ENCODE assay signal across 18 mouse cellular contexts in the genomic region with DNA sequence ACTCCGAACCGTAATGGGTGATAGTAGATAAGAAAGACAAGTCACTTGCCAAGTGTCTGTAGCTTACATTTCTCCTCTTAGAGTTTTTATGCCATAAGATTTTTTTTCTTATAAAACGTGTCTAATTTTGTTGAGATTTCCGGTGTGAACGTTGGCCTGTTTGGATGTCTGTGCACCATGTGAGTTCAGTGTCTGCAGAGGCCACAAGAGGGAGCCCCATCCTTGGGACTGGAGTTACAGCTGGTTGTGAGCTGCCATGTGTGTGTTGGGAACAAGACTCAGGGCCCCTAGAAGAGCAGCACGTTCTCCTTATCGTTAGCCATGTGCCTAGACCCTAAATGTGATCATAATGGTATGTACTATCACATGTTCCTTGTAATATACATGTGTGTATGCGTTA. TPM values are rescaled to one million over a fixed set of nuclear protein-coding genes. Genes with fewer than 3 reads are reported as not detected.
DNase-seq lines count a peak whose midpoint lies in the region; ATAC-seq and TF ChIP-seq lines count a peak whose summit lies in the region.
"Had no signal": no experiment of that assay in that cellular context is flagged by ENCODE, and none has a peak within 500 bp of the region (broad histone marks: within the 10 kb centered on the region; RNA-seq: fewer than 3 reads in every experiment).

No protein-coding gene starts in this region.

- no peak overlapping the region for H3K4me2 ChIP-seq in kidney, postnatal 0 days (ENCODE audit: low read length)
- no peak overlapping the region for H3K4me2 ChIP-seq in neural tube, embryonic 11.5 days (ENCODE audit: low read depth)
- H3K4me2 ChIP-seq: forebrain, embryonic 15.5 days; hindbrain, embryonic 12.5 days; liver, embryonic 12.5 days; neural tube, embryonic 15.5 days had no signal

- H3K4me1 ChIP-seq in kidney, postnatal 0 days (replicated peaks; ENCODE audit: insufficient read depth, low read length): no peaks in the 10 kb centered on the region
- H3K4me1 ChIP-seq in neural tube, embryonic 11.5 days (ENCODE audit: control insufficient read depth, insufficient read depth, low read length): no peaks in the 10 kb centered on the region
- no peaks in the 10 kb centered on the region for H3K4me1 ChIP-seq in ES-E14 (ENCODE audit: control insufficient read depth in 2 of 2, insufficient read depth in 2 of 2, low read length in 2 of 2, poor library complexity in 1 of 2)
- H3K4me1 ChIP-seq in cortical plate, adult 2 months (ENCODE audit: control insufficient read depth, insufficient read depth, low read length): peaks cover 3% of the 10 kb centered on the region; the same call in 1 of the 2 replicates
- H3K4me1 ChIP-seq: embryonic facial prominence, embryonic 10.5 days; hindbrain, embryonic 12.5 days; liver, embryonic 12.5 days; megakaryocyte, embryonic 14.5 days had no signal

- no peaks in the 10 kb centered on the region for H3K27me3 ChIP-seq in kidney, postnatal 0 days (ENCODE audit: insufficient read depth, low read length)
- no peaks in the 10 kb centered on the region for H3K27me3 ChIP-seq in neural tube, embryonic 11.5 days (ENCODE audit: control insufficient read depth, insufficient read depth, low read length)
- H3K27me3 ChIP-seq: forebrain, embryonic 15.5 days; hindbrain, embryonic 12.5 days; liver, embryonic 12.5 days; megakaryocyte, embryonic 14.5 days; neural tube, embryonic 15.5 days had no signal

- no peaks in the 10 kb centered on the region for H3K9me3 ChIP-seq in kidney, postnatal 0 days (replicated peaks; ENCODE audit: low read length)
- H3K9me3 ChIP-seq in neural tube, embryonic 11.5 days (ENCODE audit: control insufficient read depth, low read length): no peaks in the 10 kb centered on the region
- H3K9me3 ChIP-seq in ES-E14 (ENCODE audit: control insufficient read depth, insufficient read depth, low read depth, low read length): no peaks in the 10 kb centered on the region
- H3K9me3 ChIP-seq: embryonic facial prominence, embryonic 10.5 days; forebrain, embryonic 15.5 days; hindbrain, embryonic 12.5 days; limb, embryonic 10.5 days; liver, embryonic 12.5 days; neural tube, embryonic 15.5 days had no signal

- in situ Hi-C loops in ES-E14 (cut with MboI; ENCODE audit: low sequenced_read_pairs in 2 of 2, unreplicated experiment in 2 of 2): no loop called here

- H3K9ac ChIP-seq in kidney, postnatal 0 days (ENCODE audit: low read depth, low read length): no peak overlapping the region
- no peak overlapping the region for H3K9ac ChIP-seq in neural tube, embryonic 11.5 days (ENCODE audit: low read length)
- H3K9ac ChIP-seq in ES-E14 (ENCODE audit: insufficient read depth, low read depth, low read length, poor library complexity, severe bottlenecking): no peak overlapping the region
- H3K9ac ChIP-seq: forebrain, embryonic 15.5 days; hindbrain, embryonic 12.5 days; liver, embryonic 12.5 days; neural tube, embryonic 15.5 days had no signal

- no peak overlapping the region for H3K4me3 ChIP-seq in kidney, postnatal 0 days (replicated peaks; ENCODE audit: low read depth, low read length)
- no peak overlapping the region for H3K4me3 ChIP-seq in neural tube, embryonic 11.5 days (ENCODE audit: low read depth, low read length)
- no peak overlapping the region for H3K4me3 ChIP-seq in ES-E14 (ENCODE audit: insufficient read depth in 1 of 2, low read depth in 1 of 2, low read length in 2 of 2, poor library complexity in 1 of 2, severe bottlenecking in 1 of 2)
- no peak overlapping the region for H3K4me3 ChIP-seq in cortical plate, adult 2 months (ENCODE audit: insufficient read depth, low read length)
- H3K4me3 ChIP-seq: embryonic facial prominence, embryonic 10.5 days; forebrain, embryonic 15.5 days; hindbrain, embryonic 12.5 days; limb, embryonic 10.5 days; liver, embryonic 12.5 days; megakaryocyte, embryonic 14.5 days; neural tube, embryonic 15.5 days had no signal

- 95% methylated on average over 8 of the region's 8 CpGs for WGBS in kidney, postnatal 0 days
- WGBS in neural tube, embryonic 11.5 days: 91% methylated on average over 8 of the region's 8 CpGs

- TF ChIP-seq POLR2A in cortical plate, adult 2 months (IDR thresholded peaks at IDR 0.05; ENCODE audit: extremely low read depth, insufficient read depth, low read length): no peak

- no peak for ATAC-seq in kidney, postnatal 0 days (replicated peaks; ENCODE audit: low FRiP score, low read depth)
- ATAC-seq in neural tube, embryonic 11.5 days (ENCODE audit: insufficient read depth, low FRiP score, low TSS enrichment): peak; percentile 35; the same call in 1 of the 2 replicates
- ATAC-seq: forebrain, embryonic 15.5 days; liver, embryonic 12.5 days had no signal

- no peaks in the 10 kb centered on the region for H3K36me3 ChIP-seq in kidney, postnatal 0 days (ENCODE audit: insufficient read depth, low read length)
- no peaks in the 10 kb centered on the region for H3K36me3 ChIP-seq in neural tube, embryonic 11.5 days (ENCODE audit: control insufficient read depth, insufficient read depth, low read length)
- H3K36me3 ChIP-seq in ES-E14 (ENCODE audit: control insufficient read depth, insufficient read depth, low read length, poor library complexity, severe bottlenecking): no peaks in the 10 kb centered on the region
- H3K36me3 ChIP-seq: forebrain, embryonic 15.5 days; hindbrain, embryonic 12.5 days; limb, embryonic 10.5 days; liver, embryonic 12.5 days; neural tube, embryonic 15.5 days had no signal

- no peak overlapping the region for H3K27ac ChIP-seq in kidney, postnatal 0 days
- H3K27ac ChIP-seq in neural tube, embryonic 11.5 days (ENCODE audit: low read depth, low read length): no peak overlapping the region
- H3K27ac ChIP-seq in ES-E14 (ENCODE audit: insufficient read depth, low read depth, low read length, poor library complexity, severe bottlenecking): no peak overlapping the region
- H3K27ac ChIP-seq in cortical plate, adult 2 months (ENCODE audit: insufficient read depth, low read length): no peak overlapping the region
- H3K27ac ChIP-seq: embryonic facial prominence, embryonic 10.5 days; forebrain, embryonic 15.5 days; hindbrain, embryonic 12.5 days; limb, embryonic 10.5 days; liver, embryonic 12.5 days; neural tube, embryonic 15.5 days had no signal

- no peak for DNase-seq in kidney, postnatal 0 days (ENCODE audit: low spot score)
- DNase-seq in kidney, adult 18-20 months: no peak
- DNase-seq in neural tube, embryonic 11.5 days (ENCODE audit: low spot score): no peak
- DNase-seq in neural tube, embryonic 10.5 days (ENCODE audit: extremely low spot score, low spot score): no peak
- DNase-seq in ES-E14 (ENCODE audit: low read depth, low spot score): peak; percentile 28
- DNase-seq in heart, adult 9 months (ENCODE audit: low spot score in 2 of 2): no peak
- DNase-seq in gastrocnemius, postnatal 25 days: no peak
- DNase-seq: heart, adult 11 months; right cerebral cortex, postnatal 25 days had no signal

- peak; percentile 43; the same call in 1 of the 2 replicates for TF ChIP-seq CTCF in kidney, postnatal 0 days (IDR thresholded peaks at IDR 0.05; ENCODE audit: low read depth)
- peak; percentile 15; the same call in 1 of the 2 replicates for TF ChIP-seq CTCF in cortical plate, adult 2 months (IDR thresholded peaks at IDR 0.05; ENCODE audit: extremely low read depth, insufficient read depth, low read length)

TF ChIP-seq in ES-E14, 5 proteins besides CTCF, POLR2A, EP300 and RAD21:
- TF ChIP-seq ZC3H11A (IDR thresholded peaks at IDR 0.05; ENCODE audit: borderline replicate concordance, low read depth, low read length) (peak; percentile 59; the same call in 1 of the 2 replicates), CHD2 (IDR thresholded peaks at IDR 0.05; ENCODE audit: low read depth, low read length) (no peak)
TF ChIP-seq in ES-E14: peak in this region for 1.

RNA-seq across cellular contexts. Expression of gene Cdh6, which starts 40.1 kb away (rescaled TPM):
- 17.8 and 21.9 TPM in 2 replicates for polyA plus RNA-seq in kidney, postnatal 0 days (2015; fragmentation: Nextera tagmentation; extraction: Ambion mirVana)
- polyA plus RNA-seq in neural tube, embryonic 11.5 days (2014; fragmentation: Nextera tagmentation; extraction: Ambion mirVana): 18.1 and 21.6 TPM in 2 replicates
- total RNA-seq in ES-E14 (2012; rRNA removed): 0.21 and 1.6 TPM in 2 replicates
- polyA plus RNA-seq in cortical plate, adult 2 months (2012; rRNA removed): 7.0 and 7.5 TPM in 2 replicates
- under 1 TPM; 0.28 to 0.43 TPM for total RNA-seq in gastrocnemius, postnatal 25 days (2021)
- total RNA-seq: monocyte, adult 5-6 weeks had no signal
